Mouse (Mus musculus): ENCODE results near the gene Cpxm1. TPM values are rescaled to one million over a fixed set of nuclear protein-coding genes. Genes with fewer than 3 reads are reported as not detected.
A peak's percentile ranks its signal among the peaks of the same experiment; 100 is the strongest.

Gene Cpxm1
- polyA plus RNA-seq (2016; fragmentation: Nextera tagmentation; extraction: Ambion mirVana), result 33.6 and 59.5 TPM in 2 replicates

GRCm38 (mm10) chr2:130397186-130397985 lies at the start of gene Cpxm1:
Gene Cpxm1 (minus strand): TSS chr2:130397574.
- under 1% methylated on average over 42 of the region's 53 CpGs for WGBS
- Histone ChIP-seq H3K9ac (replicated peaks) (peak within 1 kb of the TSS; percentile 73), H3K27me3 (peaks cover 28% of the 10 kb centered on the region), H3K4me1 (peaks cover 23% of the 10 kb centered on the region), H3K27ac (replicated peaks) (no peak within 1 kb of the TSS), H3K36me3 (peaks cover 8% of the 10 kb centered on the region; the same call in 1 of the 2 replicates), H3K4me3 (peak within 1 kb of the TSS; percentile 59), H3K4me2 (replicated peaks) (peak within 1 kb of the TSS; percentile 99), H3K9me3 (no peaks in the 10 kb centered on the region)
- peak; percentile 86 for ATAC-seq (ENCODE audit: low FRiP score, low read depth)

DNA sequence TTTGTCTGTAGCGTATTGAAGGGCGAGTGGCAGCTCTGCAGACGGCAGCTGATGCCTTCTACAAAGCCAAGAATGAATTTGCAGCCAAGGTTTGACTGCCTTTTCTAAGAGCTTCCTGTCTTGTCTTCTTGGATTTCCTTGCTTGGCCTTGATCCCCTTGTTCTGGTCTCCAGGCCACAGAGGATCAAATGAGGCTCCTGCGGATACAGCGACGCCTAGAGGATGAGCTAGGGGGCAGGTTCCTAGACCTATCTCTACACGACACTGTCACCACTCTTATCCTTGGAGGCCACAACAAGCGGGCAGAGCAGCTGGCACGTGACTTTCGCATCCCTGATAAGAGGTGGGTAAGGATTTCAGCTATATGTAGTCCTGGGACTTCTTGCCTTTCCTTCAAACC lies 44.8 kb upstream of the Cpxm1 start:
- Histone ChIP-seq H3K4me2 (replicated peaks) (no peak overlapping the region), H3K27ac (replicated peaks) (no peak overlapping the region), H3K9ac (replicated peaks) (no peak overlapping the region), H3K4me3 (no peak overlapping the region), H3K27me3 (no peaks in the 10 kb centered on the region), H3K4me1 (no peaks in the 10 kb centered on the region), H3K36me3 (peaks cover 76% of the 10 kb centered on the region), H3K9me3 (no peaks in the 10 kb centered on the region)
- no peak for ATAC-seq (ENCODE audit: low FRiP score, low read depth)
- WGBS, result 81% methylated on average over 10 of the region's 10 CpGs

GRCm38 (mm10) chr2:130439840-130440480 lies 42.6 kb upstream of the Cpxm1 start:
- Histone ChIP-seq H3K27me3 (no peaks in the 10 kb centered on the region), H3K27ac (replicated peaks) (no peak overlapping the region), H3K36me3 (peaks cover 77% of the 10 kb centered on the region), H3K4me3 (no peak overlapping the region), H3K4me1 (no peaks in the 10 kb centered on the region), H3K9ac (replicated peaks) (no peak overlapping the region), H3K9me3 (no peaks in the 10 kb centered on the region), H3K4me2 (replicated peaks) (no peak overlapping the region)
- no peak for ATAC-seq (ENCODE audit: low FRiP score, low read depth)
- 88% methylated on average over 4 of the region's 4 CpGs for WGBS

DNA sequence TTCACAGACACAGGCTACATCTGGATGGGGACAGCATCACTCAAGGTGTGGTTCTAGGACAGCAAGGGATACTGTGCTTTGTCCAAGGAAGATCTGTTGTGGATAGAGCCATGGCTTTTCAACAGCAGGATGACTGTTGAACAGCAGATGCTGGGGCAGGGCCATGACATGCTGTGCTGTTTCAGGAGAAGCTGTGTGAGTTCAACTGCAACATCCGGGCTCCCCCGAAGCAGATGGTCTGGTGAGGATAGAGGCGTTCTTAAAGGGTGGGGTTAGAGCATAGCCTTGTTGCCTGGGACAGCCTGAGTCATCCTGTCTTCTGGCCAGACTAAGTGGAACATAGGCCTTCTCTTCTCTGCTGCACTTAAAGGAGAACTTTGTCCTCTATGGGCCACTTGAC lies 41.5 kb upstream of the Cpxm1 start:
- H3K27ac ChIP-seq (replicated peaks), result no peak overlapping the region
- H3K36me3 ChIP-seq, result peaks cover 69% of the 10 kb centered on the region
- no peaks in the 10 kb centered on the region for H3K27me3 ChIP-seq
- H3K4me2 ChIP-seq (replicated peaks), result no peak overlapping the region
- WGBS, result 92% methylated on average over 3 of the region's 3 CpGs
- no peaks in the 10 kb centered on the region for H3K9me3 ChIP-seq
- ATAC-seq (ENCODE audit: low FRiP score, low read depth), result no peak
- H3K4me1 ChIP-seq, result no peaks in the 10 kb centered on the region
- no peak overlapping the region for H3K4me3 ChIP-seq
- no peak overlapping the region for H3K9ac ChIP-seq (replicated peaks)

DNA sequence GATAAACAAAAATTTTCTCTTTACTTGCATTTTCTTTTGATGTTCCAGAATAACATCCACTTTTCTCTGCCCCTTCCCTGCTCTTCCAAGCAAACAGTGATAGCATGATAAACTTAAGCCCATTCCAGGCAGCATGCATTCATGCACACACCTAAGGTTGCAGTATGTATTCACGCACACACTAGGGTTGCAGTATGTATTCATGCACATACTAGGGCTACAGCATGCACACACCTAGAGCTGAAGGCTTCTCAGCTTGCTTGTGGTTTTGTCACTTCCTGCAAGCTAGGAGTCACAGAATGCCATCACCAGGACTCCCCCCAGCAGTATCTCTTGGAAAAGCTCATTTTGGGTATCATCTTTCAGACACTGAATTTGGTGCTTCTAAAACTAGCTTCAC lies 39.4 kb upstream of the Cpxm1 start:
- H3K4me3 ChIP-seq, result no peak overlapping the region
- no peaks in the 10 kb centered on the region for H3K9me3 ChIP-seq
- WGBS, result 95% methylated on average over 1 of the region's 1 CpGs
- H3K4me1 ChIP-seq, result 0 out of 2 replicates have a peak, but pooled peaks cover 3% of the 10 kb centered on the region
- H3K27me3 ChIP-seq, result no peaks in the 10 kb centered on the region
- H3K4me2 ChIP-seq (replicated peaks), result no peak overlapping the region
- no peak overlapping the region for H3K27ac ChIP-seq (replicated peaks)
- H3K9ac ChIP-seq (replicated peaks), result no peak overlapping the region
- ATAC-seq (ENCODE audit: low FRiP score, low read depth), result no peak
- H3K36me3 ChIP-seq, result peaks cover 50% of the 10 kb centered on the region

GRCm38 (mm10) chr2:130433152-130433551 lies 35.8 kb upstream of the Cpxm1 start:
- H3K9ac ChIP-seq (replicated peaks), result no peak overlapping the region
- no peak overlapping the region for H3K4me3 ChIP-seq
- peaks cover 19% of the 10 kb centered on the region for H3K36me3 ChIP-seq
- H3K9me3 ChIP-seq, result no peaks in the 10 kb centered on the region
- WGBS, result 20% methylated on average over 4 of the region's 4 CpGs
- H3K27ac ChIP-seq (replicated peaks), result no peak overlapping the region
- H3K4me2 ChIP-seq (replicated peaks), result no peak overlapping the region
- ATAC-seq (ENCODE audit: low FRiP score, low read depth), result peak; percentile 44; the same call in 1 of the 2 replicates
- H3K27me3 ChIP-seq, result no peaks in the 10 kb centered on the region
- 0 out of 2 replicates have a peak, but pooled peaks cover 3% of the 10 kb centered on the region for H3K4me1 ChIP-seq

DNA sequence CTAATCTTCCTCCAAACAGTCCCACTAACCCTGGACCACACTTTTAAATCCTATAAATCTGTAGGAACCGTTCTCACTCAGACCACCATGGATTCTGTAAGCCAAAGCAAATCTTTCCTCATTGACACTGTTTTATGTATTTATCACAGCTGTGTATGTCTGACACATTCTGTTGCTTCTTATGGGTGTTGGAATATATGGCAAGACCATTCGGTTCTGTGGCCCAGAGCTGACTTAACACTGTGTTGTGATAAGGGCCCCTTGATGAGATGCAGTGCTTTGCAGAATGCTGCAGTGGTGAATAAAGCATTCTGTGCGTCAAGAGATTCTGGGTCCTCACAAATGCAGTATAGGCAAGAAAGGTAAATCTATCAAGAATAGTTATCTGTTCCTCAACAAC lies 34.8 kb upstream of the Cpxm1 start:
- Histone ChIP-seq H3K9ac (replicated peaks) (no peak overlapping the region), H3K4me3 (no peak overlapping the region), H3K27ac (replicated peaks) (no peak overlapping the region), H3K36me3 (peaks cover 10% of the 10 kb centered on the region), H3K4me1 (0 out of 2 replicates have a peak, but pooled peaks cover 3% of the 10 kb centered on the region), H3K27me3 (no peaks in the 10 kb centered on the region), H3K4me2 (replicated peaks) (no peak overlapping the region), H3K9me3 (no peaks in the 10 kb centered on the region)
- WGBS, result 90% methylated on average over 3 of the region's 3 CpGs
- ATAC-seq (ENCODE audit: low FRiP score, low read depth), result no peak

- H3K4me2 ChIP-seq (replicated peaks), result no peak overlapping the region
- H3K9me3 ChIP-seq, result no peaks in the 10 kb centered on the region
- H3K4me3 ChIP-seq, result no peak overlapping the region
- no peaks in the 10 kb centered on the region for H3K27me3 ChIP-seq
- no peak overlapping the region for H3K27ac ChIP-seq (replicated peaks)
- no peak for ATAC-seq (ENCODE audit: low FRiP score, low read depth)
- WGBS, result 86% methylated on average over 3 of the region's 3 CpGs
- no peak overlapping the region for H3K9ac ChIP-seq (replicated peaks)
- H3K4me1 ChIP-seq, result peaks cover 4% of the 10 kb centered on the region
- H3K36me3 ChIP-seq, result peaks cover 7% of the 10 kb centered on the region
These were observed 33.1 kb upstream of the Cpxm1 start for GRCm38 (mm10) chr2:130430484-130430883.

GRCm38 (mm10) chr2:130429851-130430250 lies 32.5 kb upstream of the Cpxm1 start:
- no peaks in the 10 kb centered on the region for H3K9me3 ChIP-seq
- 71% methylated on average over 2 of the region's 2 CpGs for WGBS
- no peak overlapping the region for H3K4me3 ChIP-seq
- no peak overlapping the region for H3K27ac ChIP-seq (replicated peaks)
- peaks cover 7% of the 10 kb centered on the region for H3K36me3 ChIP-seq
- no peak for ATAC-seq (ENCODE audit: low FRiP score, low read depth)
- H3K4me2 ChIP-seq (replicated peaks), result no peak overlapping the region
- H3K4me1 ChIP-seq, result peaks cover 10% of the 10 kb centered on the region
- no peak overlapping the region for H3K9ac ChIP-seq (replicated peaks)
- H3K27me3 ChIP-seq, result no peaks in the 10 kb centered on the region

GRCm38 (mm10) chr2:130425112-130425511 lies 27.7 kb upstream of the Cpxm1 start:
- Histone ChIP-seq H3K36me3 (no peaks in the 10 kb centered on the region), H3K9me3 (no peaks in the 10 kb centered on the region), H3K4me1 (peaks cover 17% of the 10 kb centered on the region), H3K9ac (replicated peaks) (peak overlapping the region; percentile 81), H3K4me3 (peak overlapping the region; percentile 84), H3K4me2 (replicated peaks) (peak overlapping the region; percentile 84), H3K27ac (replicated peaks) (peak overlapping the region; percentile 91; the same call in 1 of the 2 replicates), H3K27me3 (peaks cover 6% of the 10 kb centered on the region; the same call in 1 of the 2 replicates)
- no peak for ATAC-seq (ENCODE audit: low FRiP score, low read depth)
- WGBS, result 47% methylated on average over 5 of the region's 5 CpGs

DNA sequence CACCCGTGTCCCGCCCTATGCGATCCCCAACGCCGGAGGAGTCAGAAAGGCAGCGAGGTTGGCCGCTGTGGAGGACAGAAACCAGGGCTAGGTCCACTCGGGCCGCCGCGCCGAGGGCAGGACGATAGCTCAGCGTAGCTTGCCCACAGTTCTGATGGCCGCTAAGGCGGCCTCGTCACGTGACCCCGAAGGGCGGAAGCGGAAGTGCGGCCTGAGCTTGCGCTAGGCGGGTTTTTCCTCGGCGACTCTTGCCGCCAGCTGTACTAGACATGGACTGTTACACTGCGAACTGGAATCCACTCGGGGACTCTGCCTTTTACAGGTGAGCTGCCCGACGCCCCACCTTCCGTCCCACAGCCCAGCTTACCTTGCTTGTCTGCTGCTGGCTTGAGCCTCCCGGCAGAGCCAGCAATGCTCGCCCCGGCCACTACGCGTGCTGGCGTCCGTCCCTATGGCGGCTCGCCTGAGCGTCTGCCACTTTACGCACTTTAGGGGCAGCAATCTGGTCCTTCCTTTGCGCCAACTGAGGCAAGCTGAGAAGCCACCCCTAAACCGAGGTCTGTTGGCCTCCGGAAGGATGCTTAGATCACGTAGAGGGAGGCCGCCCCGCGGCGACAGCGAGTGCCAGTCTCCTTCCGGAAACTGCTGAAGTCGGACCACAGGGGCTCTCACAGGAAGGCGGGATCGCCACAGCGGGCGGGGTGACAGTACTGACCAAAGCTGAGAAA lies 26.9 kb upstream of the Cpxm1 start, which contains the start of the genes Vps16 and Pced1a:
Vps16 (plus strand) TSS at position 214 of the 728 bp plus-strand sequence.
Pced1a (minus strand) TSS at position 576 of the 728 bp plus-strand sequence.
- peaks cover 17% of the 10 kb centered on the region for H3K4me1 ChIP-seq
- H3K27me3 ChIP-seq, result peaks cover 6% of the 10 kb centered on the region; the same call in 1 of the 2 replicates
- peak within 1 kb of the TSS; percentile 84 for H3K4me2 ChIP-seq (replicated peaks)
- H3K9me3 ChIP-seq, result no peaks in the 10 kb centered on the region
- peak within 1 kb of the TSS; percentile 81 for H3K9ac ChIP-seq (replicated peaks)
- no peaks in the 10 kb centered on the region for H3K36me3 ChIP-seq
- peak; percentile 95 for ATAC-seq (ENCODE audit: low FRiP score, low read depth)
- peak within 1 kb of the TSS; percentile 84 for H3K4me3 ChIP-seq
- H3K27ac ChIP-seq (replicated peaks), result peak within 1 kb of the TSS; percentile 91
- under 1% methylated on average over 58 of the region's 58 CpGs for WGBS
